Mouse (Mus musculus): ENCODE data around the gene Pkmyt1.

Gene Pkmyt1

GRCm38 (mm10) chr17:23725999-23726757, at the start of gene Pkmyt1:
Gene Pkmyt1 (plus strand): TSS chr17:23726336.
- DNase-seq, result peak; percentile 94

DNA sequence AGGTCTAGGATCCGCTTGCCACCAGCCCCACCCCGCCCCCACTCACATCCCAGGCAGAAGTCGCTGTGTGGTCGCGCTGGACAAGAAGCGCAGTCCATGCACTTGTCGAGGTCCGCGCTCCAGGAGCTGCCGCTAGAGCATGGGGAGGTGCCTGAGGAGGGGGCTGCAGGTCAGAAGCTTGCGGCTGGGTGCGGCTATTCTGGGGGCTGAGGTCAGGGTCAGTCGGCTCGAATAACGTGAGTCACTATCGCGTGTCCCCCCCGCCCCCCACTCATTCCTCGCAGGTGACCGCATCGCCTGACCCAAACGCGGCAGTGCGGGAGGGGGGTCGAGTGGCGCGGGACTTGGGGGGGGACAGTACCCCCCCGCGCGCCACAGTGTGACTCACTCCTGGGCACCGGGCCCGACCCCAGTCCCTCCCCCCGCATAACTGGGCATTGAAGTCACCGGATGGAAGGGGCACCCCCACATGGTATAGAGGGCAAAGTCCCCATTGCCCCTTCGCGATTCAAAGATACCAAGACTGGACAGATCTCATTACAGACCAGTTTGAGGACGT, 49.6 kb upstream of the Pkmyt1 start:
- DNase-seq, result no peak

GRCm38 (mm10) chr17:23677236-23677679, 48.9 kb upstream of the Pkmyt1 start, which contains the start of gene Tnfrsf12a:
Gene Tnfrsf12a (minus strand): TSS chr17:23677468.
- peak; percentile 65 for DNase-seq

- no peak for DNase-seq
Measured at GRCm38 (mm10) chr17:23679127-23679835, 46.9 kb upstream of the Pkmyt1 start, which contains the start of gene Cldn6. Gene Cldn6 (plus strand): TSS chr17:23679249.

DNA sequence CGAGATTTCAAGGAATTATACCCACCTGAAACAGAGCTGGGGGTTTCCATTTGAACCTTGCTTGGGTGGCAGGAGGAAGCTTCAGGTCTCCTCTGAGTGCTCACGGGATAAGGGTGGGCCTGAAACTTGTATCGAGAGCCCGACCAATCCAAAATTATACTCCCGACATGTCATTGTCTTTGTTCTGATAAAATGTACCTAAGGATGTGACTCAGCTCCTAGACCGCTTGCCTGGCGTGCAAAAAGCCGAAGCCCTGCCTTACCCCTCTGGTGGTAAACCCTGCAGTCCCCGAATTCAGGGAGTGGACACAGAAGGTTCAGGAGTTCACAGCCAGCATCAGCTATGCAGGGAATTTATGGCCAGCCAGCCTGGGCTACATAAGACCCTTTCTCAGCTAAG, 45.8 kb upstream of the Pkmyt1 start:
- DNase-seq, result no peak

DNA sequence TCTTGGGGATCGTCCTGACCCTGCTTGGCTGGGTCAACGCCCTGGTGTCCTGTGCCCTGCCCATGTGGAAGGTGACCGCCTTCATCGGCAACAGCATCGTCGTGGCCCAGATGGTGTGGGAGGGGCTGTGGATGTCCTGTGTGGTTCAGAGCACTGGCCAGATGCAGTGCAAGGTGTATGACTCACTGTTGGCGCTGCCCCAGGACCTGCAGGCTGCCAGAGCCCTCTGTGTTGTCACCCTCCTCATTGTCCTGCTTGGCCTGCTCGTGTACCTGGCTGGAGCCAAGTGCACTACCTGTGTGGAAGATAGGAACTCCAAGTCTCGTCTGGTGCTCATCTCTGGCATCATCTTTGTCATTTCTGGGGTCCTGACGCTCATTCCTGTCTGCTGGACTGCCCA, 45.0 kb upstream of the Pkmyt1 start:
- DNase-seq, result no peak

DNA sequence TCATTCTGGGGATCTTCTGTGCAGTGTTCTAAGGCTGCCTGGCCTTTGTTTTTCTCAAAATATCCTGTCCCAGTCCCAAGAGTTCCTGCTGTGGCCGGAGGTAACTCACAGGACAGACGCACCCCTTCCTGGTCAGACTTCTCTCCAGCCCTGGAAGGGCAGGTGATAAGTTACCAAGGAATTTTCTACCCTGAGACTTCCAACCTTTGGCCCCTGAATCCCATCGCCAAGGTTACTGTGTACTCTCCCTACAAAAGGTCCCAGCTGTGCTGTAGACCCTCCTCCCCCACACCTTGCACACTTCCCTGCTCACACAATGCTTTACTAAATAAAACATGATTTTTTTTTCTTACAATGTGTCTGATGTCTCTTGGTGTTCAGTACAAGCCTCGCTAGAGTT, 44.0 kb upstream of the Pkmyt1 start:
- DNase-seq, result no peak

DNA sequence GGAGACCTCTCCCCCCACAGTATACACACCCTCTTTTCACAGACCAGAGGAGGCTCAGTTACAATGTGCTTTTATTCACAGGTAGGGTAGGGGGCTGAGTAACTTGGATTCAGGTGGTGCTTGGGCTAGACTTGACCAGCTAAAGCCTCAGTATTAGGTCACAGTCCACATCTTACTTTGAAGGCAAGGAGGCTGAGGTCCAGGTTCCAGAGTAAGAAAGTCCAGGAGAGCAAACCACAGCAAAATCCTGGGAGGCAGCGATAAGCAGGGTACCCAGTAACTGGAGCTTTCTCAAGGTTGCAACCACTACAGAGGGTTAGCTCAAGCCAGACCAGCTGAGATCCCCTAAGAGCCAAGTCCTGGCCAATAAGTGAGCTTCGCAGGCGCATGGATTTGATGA, 43.6 kb upstream of the Pkmyt1 start:
- no peak for DNase-seq

GRCm38 (mm10) chr17:23683226-23683625, 42.9 kb upstream of the Pkmyt1 start:
- no peak for DNase-seq

DNA sequence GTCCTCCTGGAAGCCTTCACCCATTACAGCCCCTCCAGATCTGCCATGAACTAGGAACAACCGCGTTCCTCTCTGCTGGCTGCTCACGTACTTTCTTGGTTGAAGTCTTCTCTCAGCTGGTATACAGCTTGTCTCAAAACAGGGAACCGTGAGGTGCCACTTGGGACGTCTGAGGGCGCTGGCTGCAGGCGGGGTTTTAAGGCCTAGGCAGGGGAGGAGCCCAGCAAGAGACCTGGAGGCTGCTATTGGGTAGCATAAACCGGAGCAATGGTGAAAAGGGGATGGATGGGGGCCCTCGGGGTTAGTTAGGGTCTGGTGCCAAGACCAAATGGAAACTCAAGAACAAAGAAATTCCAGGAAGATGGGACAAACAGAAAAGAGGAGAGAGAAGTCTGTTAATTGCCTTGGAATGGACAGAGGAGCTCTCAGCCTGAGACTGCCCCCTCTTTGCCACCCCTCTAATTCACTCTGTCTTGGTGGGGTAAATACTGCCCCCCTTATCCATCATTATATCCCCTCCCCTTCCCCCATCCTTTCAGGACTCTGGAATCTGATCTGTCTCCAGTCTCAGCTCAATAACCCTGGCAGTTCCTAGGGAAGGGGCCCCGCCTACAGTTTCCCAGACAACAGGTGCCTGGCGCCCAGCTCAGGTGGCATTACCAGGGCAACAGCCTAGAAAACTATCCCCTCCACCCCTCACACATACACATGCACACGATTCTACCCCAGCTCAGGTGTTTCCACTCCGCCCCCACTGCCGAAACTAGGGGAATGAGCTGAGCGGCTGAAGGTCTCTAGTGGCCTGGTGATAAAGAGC, 42.1 kb upstream of the Pkmyt1 start, which contains the start of gene Cldn9:
Gene Cldn9 (minus strand): TSS at position 171 of the 817 bp plus-strand sequence.
- no peak for DNase-seq

DNA sequence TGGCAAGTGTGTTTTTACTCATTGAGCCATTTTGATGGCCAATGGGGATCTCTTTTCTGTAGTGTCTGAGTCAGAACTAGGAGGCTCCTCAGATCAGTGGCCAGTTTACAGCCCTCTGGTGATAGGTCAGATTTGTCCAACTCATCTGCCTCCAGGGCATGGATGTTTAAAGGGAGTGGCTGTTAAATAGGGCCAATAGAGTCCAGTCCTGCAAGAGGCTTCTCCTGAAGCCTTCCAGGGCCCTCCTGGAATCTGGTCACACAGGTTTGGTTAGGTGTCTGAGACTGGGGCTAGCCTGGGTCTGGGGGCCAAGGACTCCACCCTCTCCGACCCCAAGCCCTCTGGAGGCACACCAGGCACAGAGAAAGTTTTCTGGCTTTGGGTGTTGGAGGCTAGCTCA, 31.6 kb upstream of the Pkmyt1 start:
- no peak for DNase-seq

DNA sequence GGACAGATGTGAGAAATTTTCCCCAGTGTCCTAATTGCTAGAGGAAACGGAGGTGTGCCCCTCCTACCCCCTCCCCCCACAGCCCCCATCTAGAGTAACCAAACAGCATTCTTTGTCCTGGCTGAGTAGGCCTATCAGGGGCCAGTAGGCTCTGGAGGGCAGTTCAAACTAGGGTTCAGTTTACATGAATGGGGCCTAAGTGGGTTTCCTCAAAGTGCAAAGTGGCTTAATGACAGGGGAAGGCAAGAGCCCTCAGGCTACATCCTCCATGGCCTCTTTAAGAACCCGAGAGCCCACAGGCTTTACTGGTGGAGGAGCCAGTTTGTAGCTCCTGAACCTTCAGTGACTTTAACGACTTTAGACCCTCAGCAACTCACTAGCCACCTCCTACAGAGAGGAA, 30.3 kb upstream of the Pkmyt1 start:
- no peak for DNase-seq

DNA sequence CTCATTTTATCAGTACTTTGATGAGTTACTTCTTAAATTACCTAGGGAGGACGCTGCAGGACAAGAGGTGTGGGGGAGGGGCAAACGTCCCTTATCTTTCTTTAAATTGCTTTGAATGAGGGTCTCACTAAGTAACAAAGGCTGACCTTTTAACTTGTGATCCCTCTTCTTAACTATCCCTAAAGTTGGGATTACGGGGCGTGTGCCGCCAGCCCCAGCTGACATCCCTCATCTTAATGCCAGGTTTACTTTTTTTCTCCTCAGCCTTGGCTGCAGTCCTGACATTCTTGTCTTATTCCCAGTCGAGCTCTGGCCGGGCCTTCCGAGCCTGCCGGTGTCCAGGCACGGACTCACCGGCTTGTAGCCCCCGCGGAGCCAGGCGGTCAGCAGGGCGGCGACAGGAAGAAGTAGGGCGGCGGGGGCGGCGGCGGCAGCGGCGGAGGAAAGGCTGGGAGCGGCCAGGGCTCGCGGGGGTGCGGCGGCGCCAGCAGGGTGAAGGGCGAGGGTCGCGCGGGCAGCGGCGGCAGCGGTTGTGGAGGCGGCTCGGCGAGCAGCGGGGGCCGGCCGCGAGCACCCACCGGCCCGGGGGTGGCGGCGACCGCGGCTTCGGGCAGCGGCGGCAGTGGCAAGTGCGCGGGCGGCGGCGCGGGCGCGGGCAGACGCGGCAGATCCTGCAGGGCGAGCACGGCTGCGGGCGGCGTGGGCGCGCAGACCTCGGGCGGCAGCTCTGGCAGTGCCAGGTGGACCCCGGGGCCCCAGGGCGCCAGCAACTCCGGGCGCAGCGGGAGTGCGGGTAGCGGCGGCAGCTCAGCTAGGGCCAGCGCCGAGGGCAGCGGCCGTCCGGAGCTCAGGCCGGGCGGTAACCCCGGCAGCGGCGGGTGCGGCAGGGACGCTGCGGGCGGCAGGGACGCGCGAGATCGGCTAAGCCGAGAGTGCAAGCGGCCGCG, 26.7 kb upstream of the Pkmyt1 start:
- peak; percentile 42 for DNase-seq

GRCm38 (mm10) chr17:23700079-23700478, 26.1 kb upstream of the Pkmyt1 start:
- DNase-seq, result peak; percentile 91

DNA sequence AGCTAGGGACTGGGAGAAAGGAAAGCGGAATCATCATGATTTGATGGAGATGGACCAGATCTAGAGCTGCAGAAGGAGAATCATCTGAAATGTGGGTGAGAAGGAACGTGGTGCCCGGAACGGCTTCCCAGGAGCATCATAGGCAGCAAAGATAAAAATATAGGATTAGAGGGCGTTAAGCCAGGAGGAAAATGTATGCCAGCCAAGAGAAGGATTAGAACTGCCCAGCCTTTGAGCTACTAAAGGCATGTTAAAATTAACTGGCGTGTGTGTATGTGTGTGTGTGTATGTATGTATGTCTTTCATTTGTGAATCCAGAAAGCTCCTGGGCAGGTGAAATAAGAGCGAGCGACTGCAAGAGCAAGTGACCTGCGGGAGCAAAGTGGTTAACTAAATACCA, 22.8 kb upstream of the Pkmyt1 start:
- no peak for DNase-seq

GRCm38 (mm10) chr17:23704741-23705140, 21.4 kb upstream of the Pkmyt1 start:
- peak; percentile 57 for DNase-seq

DNA sequence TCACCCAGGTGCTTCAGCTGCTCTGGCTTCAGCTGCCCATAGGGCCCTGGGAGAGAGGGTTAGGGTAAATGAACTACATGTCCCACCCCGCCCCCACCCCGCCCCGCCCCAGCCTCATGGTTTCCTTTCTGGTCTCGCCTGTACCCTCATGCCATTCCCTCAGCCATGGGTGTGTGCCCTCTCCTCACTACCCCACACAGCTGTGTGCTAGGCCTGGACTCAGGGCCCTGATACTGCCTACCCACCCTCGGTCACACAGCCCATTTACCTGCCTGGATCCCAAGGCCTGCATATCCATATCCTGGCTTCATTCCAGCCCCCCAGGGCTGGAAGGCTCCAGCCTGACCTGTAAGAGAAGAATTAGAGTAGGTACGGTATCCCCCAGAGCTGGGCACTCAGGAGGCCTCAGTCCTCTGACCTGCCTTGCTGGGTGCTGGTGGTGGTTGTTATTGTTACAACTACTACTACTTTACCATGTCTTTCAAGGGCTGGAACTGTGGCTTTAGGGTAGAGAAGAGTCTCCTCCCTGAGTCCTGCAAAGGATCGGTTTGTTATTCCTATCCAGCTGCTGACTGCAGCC, 20.5 kb upstream of the Pkmyt1 start:
- DNase-seq, result no peak

- DNase-seq, result peak; percentile 81
Measured at GRCm38 (mm10) chr17:23706212-23706611, 19.9 kb upstream of the Pkmyt1 start.

- DNase-seq, result no peak
Measured at GRCm38 (mm10) chr17:23717003-23717402, 9.1 kb upstream of the Pkmyt1 start.

DNA sequence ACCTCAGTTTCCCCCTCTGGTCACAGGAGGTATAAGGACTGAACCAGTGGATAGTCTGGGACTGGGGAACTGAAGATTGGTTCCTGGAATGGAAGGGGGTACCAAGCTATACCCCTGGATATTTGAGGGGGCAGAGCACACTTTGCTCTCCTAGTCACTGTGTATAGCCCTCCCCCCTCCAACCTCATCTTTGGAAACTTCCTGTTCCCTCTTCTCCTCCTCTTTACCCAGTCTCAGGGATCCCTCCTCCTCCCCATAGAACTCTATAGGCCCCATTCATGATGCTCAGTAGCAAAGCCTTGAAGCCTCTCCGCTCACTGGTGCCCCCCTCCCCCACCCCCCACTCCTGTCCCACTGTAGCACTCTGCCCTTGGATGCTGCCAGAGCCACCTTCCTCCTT, 6.7 kb upstream of the Pkmyt1 start:
- no peak for DNase-seq

- no peak for DNase-seq
Measured at GRCm38 (mm10) chr17:23721886-23722285, 4.2 kb upstream of the Pkmyt1 start.

All from right cerebral cortex, postnatal 14 days (tissue).